In the genomic region with DNA sequence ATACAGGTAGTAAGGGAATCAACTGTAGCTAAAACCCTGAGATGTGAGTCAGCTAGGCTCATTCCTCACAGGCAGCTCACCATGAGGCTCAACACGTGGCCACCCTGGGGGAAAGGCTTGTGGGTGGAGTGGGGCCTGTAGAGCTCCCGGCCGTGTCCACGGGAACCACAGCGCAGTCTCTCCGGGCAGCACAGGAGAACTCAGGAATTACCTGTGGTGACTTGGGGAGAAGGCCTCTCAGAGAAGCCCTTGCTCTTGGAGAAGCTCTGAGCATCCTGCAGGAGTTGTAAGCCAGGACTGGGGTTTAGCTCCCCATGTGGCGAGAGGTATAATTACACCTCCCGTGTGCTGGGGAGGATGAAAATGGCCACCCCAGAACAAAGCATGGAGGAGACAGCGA, we compare ENCODE assay signal across 8 mouse cellular contexts. TPM values are rescaled to one million over a fixed set of nuclear protein-coding genes. Genes with fewer than 3 reads are reported as not detected.
DNase-seq lines count a peak whose midpoint lies in the region; TF ChIP-seq lines count a peak whose summit lies in the region.

No protein-coding gene starts in this region.

- peak; percentile 53 for DNase-seq in ovary, postnatal 36 days (ENCODE audit: low spot score)
- DNase-seq in ovary, adult 18-20 months (ENCODE audit: low spot score), result no peak
- DNase-seq in R1 (ENCODE audit: low read depth, low spot score), result peak; percentile 90
- peak; percentile 83 for DNase-seq in heart, embryonic 10.5 days (ENCODE audit: low spot score)
- peak; percentile 59 for DNase-seq in kidney, postnatal 14 days
- peak; percentile 74 for DNase-seq in testis, postnatal 10 days (ENCODE audit: low spot score)

- peaks cover 8% of the 10 kb centered on the region; the same call in 1 of the 2 replicates for H3K27me3 ChIP-seq in heart, embryonic 10.5 days (ENCODE audit: insufficient read depth, poor library complexity, severe bottlenecking)
- H3K27me3 ChIP-seq in megakaryocyte, embryonic 14.5 days (replicated peaks), result peaks cover 48% of the 10 kb centered on the region

- H3K4me1 ChIP-seq in cortical plate, adult 2 months (ENCODE audit: control insufficient read depth, insufficient read depth, low read length), result no peaks in the 10 kb centered on the region
- H3K4me1 ChIP-seq in heart, embryonic 10.5 days, result peaks cover 44% of the 10 kb centered on the region
- H3K4me1 ChIP-seq in megakaryocyte, embryonic 14.5 days, result peaks cover 35% of the 10 kb centered on the region

- no peak overlapping the region for H3K4me3 ChIP-seq in cortical plate, adult 2 months (ENCODE audit: insufficient read depth, low read length)
- no peak overlapping the region for H3K4me3 ChIP-seq in heart, embryonic 10.5 days
- peak overlapping the region; percentile 1 for H3K4me3 ChIP-seq in megakaryocyte, embryonic 14.5 days (replicated peaks)

- H3K27ac ChIP-seq in cortical plate, adult 2 months (ENCODE audit: insufficient read depth, low read length), result no peak overlapping the region
- peak overlapping the region; percentile 73 for H3K27ac ChIP-seq in heart, embryonic 10.5 days

- no peak for TF ChIP-seq POLR2A in cortical plate, adult 2 months (IDR thresholded peaks at IDR 0.05; ENCODE audit: extremely low read depth, insufficient read depth, low read length)

- TF ChIP-seq CTCF in cortical plate, adult 2 months (IDR thresholded peaks at IDR 0.05; ENCODE audit: extremely low read depth, insufficient read depth, low read length), result peak; percentile 91

- WGBS in heart, embryonic 10.5 days, result 20% methylated on average over 9 of the region's 9 CpGs

- H3K36me3 ChIP-seq in heart, embryonic 10.5 days, result no peaks in the 10 kb centered on the region
- H3K36me3 ChIP-seq in megakaryocyte, embryonic 14.5 days (replicated peaks; ENCODE audit: low read length), result no peaks in the 10 kb centered on the region

- no peaks in the 10 kb centered on the region for H3K9me3 ChIP-seq in heart, embryonic 10.5 days
- no peaks in the 10 kb centered on the region for H3K9me3 ChIP-seq in megakaryocyte, embryonic 14.5 days

RNA-seq across cellular contexts. Expression of a gene that starts 25.7 kb away (rescaled TPM):
- polyA plus RNA-seq in cortical plate, adult 2 months (2012; rRNA removed), result 23.9 and 25.6 TPM in 2 replicates
- polyA plus RNA-seq in heart, embryonic 10.5 days (2016; fragmentation: Nextera tagmentation; extraction: Ambion mirVana), result 17.1 and 20.1 TPM in 2 replicates
- 29.3 and 96.0 TPM in 2 replicates for polyA plus RNA-seq in megakaryocyte, embryonic 14.5 days (2012; ENCODE audit: insufficient read depth, low replicate concordance)

RNA-seq across cellular contexts. Expression of a gene that starts 37.5 kb away (rescaled TPM):
- polyA plus RNA-seq in cortical plate, adult 2 months (2012; rRNA removed), result 23.6 and 24.5 TPM in 2 replicates
- polyA plus RNA-seq in heart, embryonic 10.5 days (2016; fragmentation: Nextera tagmentation; extraction: Ambion mirVana), result 39.7 and 47.3 TPM in 2 replicates
- 11.8 and 16.6 TPM in 2 replicates for polyA plus RNA-seq in megakaryocyte, embryonic 14.5 days (2012; ENCODE audit: insufficient read depth, low replicate concordance)

RNA-seq across cellular contexts. Expression of a gene that starts 54.8 kb away (rescaled TPM):
- polyA plus RNA-seq in cortical plate, adult 2 months (2012; rRNA removed), result 207 and 219 TPM in 2 replicates
- 348 and 363 TPM in 2 replicates for polyA plus RNA-seq in heart, embryonic 10.5 days (2016; fragmentation: Nextera tagmentation; extraction: Ambion mirVana)
- 88.8 and 345 TPM in 2 replicates for polyA plus RNA-seq in megakaryocyte, embryonic 14.5 days (2012; ENCODE audit: insufficient read depth, low replicate concordance)

RNA-seq across cellular contexts. Expression of a gene that starts 59.2 kb away (rescaled TPM):
- polyA plus RNA-seq in cortical plate, adult 2 months (2012; rRNA removed), result 77.9 and 152 TPM in 2 replicates
- polyA plus RNA-seq in heart, embryonic 10.5 days (2016; fragmentation: Nextera tagmentation; extraction: Ambion mirVana), result 1.5 and 2.1 TPM in 2 replicates
- 0.41 and 1.1 TPM in 2 replicates for polyA plus RNA-seq in megakaryocyte, embryonic 14.5 days (2012; ENCODE audit: insufficient read depth, low replicate concordance)
